Mouse (Mus musculus) hindbrain, embryonic 14.5 days (tissue): Measurements from ENCODE around the gene Gprc5b. TPM values are rescaled to one million over a fixed set of nuclear protein-coding genes. Genes with fewer than 3 reads are reported as not detected.

Source experiments
- ATAC-seq: fragments of 200-750 bp; cut with Nextera tagmentation; 2 replicates; pipeline ENCODE4 v1.8.0; 2017; ENCODE audit warnings: moderate number of reproducible peaks, mild to moderate bottlenecking, moderate TSS enrichment, moderate library complexity; ENCODE audit not compliant: low FRiP score
- DNase-seq: peaks from one replicate; pipeline ENCODE4 v3.0.0-alpha.2; 2015; ENCODE audit warnings: low spot score
- H3K27ac ChIP-seq: fragments of 300-500 bp; sonication (generic); 2 replicates; pipeline ENCODE4 v1.5.1; 2014; ENCODE audit warnings: mild to moderate bottlenecking, moderate library complexity
- H3K27me3 ChIP-seq: fragments of 300-500 bp; sonication (generic); 2 replicates; pipeline ENCODE4 v1.6.1; 2014; ENCODE audit warnings: mild to moderate bottlenecking, low read length, mixed read lengths; ENCODE audit not compliant: control insufficient read depth, insufficient read depth
- H3K36me3 ChIP-seq: fragments of 300-500 bp; sonication (generic); replicated peaks from 2 replicates; pipeline ENCODE4 v1.6.1; 2014; ENCODE audit not compliant: control insufficient read depth, insufficient read depth
- H3K4me1 ChIP-seq: fragments of 300-500 bp; sonication (generic); replicated peaks from 2 replicates; pipeline ENCODE4 v1.6.1; 2014; ENCODE audit warnings: antibody characterized with exemption, low read length, mixed read lengths; ENCODE audit not compliant: control insufficient read depth, insufficient read depth
- H3K4me2 ChIP-seq: fragments of 300-500 bp; sonication (generic); replicated peaks from 2 replicates; pipeline ENCODE4 v1.6.1; 2014; ENCODE audit warnings: mild to moderate bottlenecking, moderate library complexity
- H3K4me3 ChIP-seq: fragments of 300-500 bp; sonication (generic); replicated peaks from 2 replicates; pipeline ENCODE4 v1.5.1; 2014; ENCODE audit warnings: mild to moderate bottlenecking, low read length
- H3K9ac ChIP-seq: fragments of 300-500 bp; sonication (generic); 2 replicates; pipeline ENCODE4 v1.6.1; 2014
- H3K9me3 ChIP-seq: fragments of 300-500 bp; sonication (generic); 2 replicates; pipeline ENCODE4 v1.6.1; 2016; ENCODE audit warnings: low read length; ENCODE audit not compliant: control insufficient read depth
- WGBS: fragments of 180-500 bp; shearing (Covaris S2); extraction: QIAGEN DNeasy Blood & Tissue Kit; methylation state at CpG from one replicate; pipeline ENCODE4 v1.1.7; 2014; 5-methylcytosine and 5-hydroxymethylcytosine counted together
- polyA plus RNA-seq: library from polyadenylated mRNA; unstranded; fragments of >200 nt; fragmentation: Nextera tagmentation; extraction: Ambion mirVana; gene quantifications from 2 replicates; pipeline ENCODE4 v1.2.1, GENCODE M21; 2014

The Gprc5b gene
- polyA plus RNA-seq, 1 experiment from 2014 or later: 10.2 TPM

DNA sequence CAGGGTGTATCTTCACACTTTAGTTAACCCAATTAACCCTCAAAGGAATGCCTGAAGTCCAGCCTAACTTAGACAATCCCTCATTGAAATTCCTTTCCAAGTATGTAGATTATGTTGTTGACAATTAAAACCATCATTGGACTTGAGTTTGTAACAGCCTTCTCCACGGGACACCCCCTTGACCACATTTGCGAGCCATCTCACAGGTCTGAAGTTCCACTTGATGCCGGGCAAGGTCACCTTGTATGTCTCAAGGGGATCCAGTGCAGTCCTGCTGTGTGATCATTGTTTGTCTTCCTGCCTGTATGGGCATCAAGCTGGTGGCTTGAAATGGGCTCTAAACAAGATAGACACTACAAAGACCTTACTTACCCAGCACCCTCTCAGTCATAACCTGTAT, 26.1 kb downstream of the Gprc5b start:
- no peak overlapping the region for H3K4me3 ChIP-seq
- WGBS: 87% methylated on average over 3 of the region's 3 CpGs
- DNase-seq (no peak), ATAC-seq (no peak)
- no peaks in the 10 kb centered on the region for H3K9me3 ChIP-seq
- H3K4me1 ChIP-seq: 0 out of 2 replicates have a peak, but pooled peaks cover 12% of the 10 kb centered on the region
- no peaks in the 10 kb centered on the region for H3K27me3 ChIP-seq
- H3K9ac ChIP-seq: no peak overlapping the region
- no peaks in the 10 kb centered on the region for H3K36me3 ChIP-seq
- H3K4me2 ChIP-seq: no peak overlapping the region
- H3K27ac ChIP-seq: no peak overlapping the region

DNA sequence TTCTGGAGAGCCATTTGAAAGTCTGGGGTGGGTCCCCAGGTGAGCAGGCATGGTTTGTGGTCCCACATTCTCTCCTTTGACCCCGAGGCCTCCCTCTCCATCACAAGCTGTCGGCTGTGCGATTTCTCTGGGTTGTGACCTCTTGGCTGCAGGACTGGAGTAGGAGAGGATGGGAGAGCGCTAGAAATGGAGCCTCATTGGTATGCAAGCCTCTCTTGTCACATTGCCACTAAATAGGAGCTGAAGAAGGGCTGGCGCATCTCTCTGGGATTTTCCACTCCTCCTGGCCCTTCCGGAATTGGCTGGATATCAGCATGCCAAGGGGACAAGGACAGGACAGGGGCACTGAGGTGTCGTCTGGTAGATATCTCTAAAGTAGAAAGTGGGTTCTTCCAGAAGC, 29.8 kb downstream of the Gprc5b start:
- Histone ChIP-seq H3K9me3 (no peaks in the 10 kb centered on the region), H3K4me1 (no peaks in the 10 kb centered on the region), H3K4me3 (no peak overlapping the region), H3K27ac (no peak overlapping the region), H3K9ac (no peak overlapping the region), H3K36me3 (no peaks in the 10 kb centered on the region), H3K4me2 (no peak overlapping the region), H3K27me3 (no peaks in the 10 kb centered on the region)
- DNase-seq (no peak), ATAC-seq (no peak)
- 28% methylated on average over 7 of the region's 7 CpGs for WGBS

- H3K9me3 ChIP-seq: no peaks in the 10 kb centered on the region
- H3K4me3 ChIP-seq: no peak overlapping the region
- H3K9ac ChIP-seq: no peak overlapping the region
- no peak for ATAC-seq
- no peak overlapping the region for H3K27ac ChIP-seq
- DNase-seq: no peak
- 5% methylated on average over 3 of the region's 3 CpGs for WGBS
- no peak overlapping the region for H3K4me2 ChIP-seq
- no peaks in the 10 kb centered on the region for H3K36me3 ChIP-seq
- no peaks in the 10 kb centered on the region for H3K27me3 ChIP-seq
- no peaks in the 10 kb centered on the region for H3K4me1 ChIP-seq
Measured at GRCm38 (mm10) chr7:118964777-118965176, 30.2 kb downstream of the Gprc5b start.

- no peak for ATAC-seq
- 86% methylated on average over 7 of the region's 7 CpGs for WGBS
- no peaks in the 10 kb centered on the region for H3K27me3 ChIP-seq
- H3K4me2 ChIP-seq: no peak overlapping the region
- no peak overlapping the region for H3K4me3 ChIP-seq
- H3K27ac ChIP-seq: no peak overlapping the region
- DNase-seq: no peak
- H3K9me3 ChIP-seq: no peaks in the 10 kb centered on the region
- no peak overlapping the region for H3K9ac ChIP-seq
- H3K36me3 ChIP-seq: no peaks in the 10 kb centered on the region
- no peaks in the 10 kb centered on the region for H3K4me1 ChIP-seq
Measured at GRCm38 (mm10) chr7:118959209-118959608, 35.8 kb downstream of the Gprc5b start.

- WGBS: 83% methylated on average over 4 of the region's 4 CpGs
Measured at GRCm38 (mm10) chr7:118956616-118957246, 38.3 kb downstream of the Gprc5b start.

DNA sequence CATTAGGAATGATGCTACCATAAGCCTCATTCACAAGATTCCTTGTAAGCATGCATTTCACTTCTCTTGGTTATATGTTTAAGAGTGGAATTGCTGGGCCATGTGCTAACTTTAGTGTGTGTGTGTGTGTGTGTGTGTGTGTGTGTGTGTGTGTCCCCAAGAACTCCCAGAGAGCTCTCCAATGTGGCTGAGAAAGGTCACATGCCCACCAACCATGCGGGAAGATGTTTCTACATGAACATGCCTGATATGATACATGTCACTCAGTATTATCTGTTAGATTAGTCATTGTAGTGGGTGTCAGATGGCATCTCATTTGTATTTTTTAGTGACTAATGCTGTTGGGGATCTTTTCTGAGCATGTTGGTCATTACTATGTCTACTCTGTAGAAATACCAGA, 40.0 kb downstream of the Gprc5b start:
- Histone ChIP-seq H3K27me3 (no peaks in the 10 kb centered on the region), H3K4me1 (no peaks in the 10 kb centered on the region), H3K4me2 (no peak overlapping the region), H3K4me3 (no peak overlapping the region), H3K9me3 (no peaks in the 10 kb centered on the region), H3K27ac (no peak overlapping the region), H3K9ac (no peak overlapping the region), H3K36me3 (no peaks in the 10 kb centered on the region)
- no peak for DNase-seq
- WGBS: 93% methylated on average over 1 of the region's 1 CpGs
- ATAC-seq: no peak

More at GRCm38 (mm10) chr7:118956616-118957246, 38.3 kb downstream of the Gprc5b start:
- Histone ChIP-seq H3K27ac (no peak overlapping the region), H3K4me2 (no peak overlapping the region), H3K9me3 (no peaks in the 10 kb centered on the region), H3K27me3 (no peaks in the 10 kb centered on the region), H3K4me1 (no peaks in the 10 kb centered on the region), H3K9ac (no peak overlapping the region), H3K4me3 (no peak overlapping the region), H3K36me3 (no peaks in the 10 kb centered on the region)
- ATAC-seq: no peak
- DNase-seq: no peak

DNA sequence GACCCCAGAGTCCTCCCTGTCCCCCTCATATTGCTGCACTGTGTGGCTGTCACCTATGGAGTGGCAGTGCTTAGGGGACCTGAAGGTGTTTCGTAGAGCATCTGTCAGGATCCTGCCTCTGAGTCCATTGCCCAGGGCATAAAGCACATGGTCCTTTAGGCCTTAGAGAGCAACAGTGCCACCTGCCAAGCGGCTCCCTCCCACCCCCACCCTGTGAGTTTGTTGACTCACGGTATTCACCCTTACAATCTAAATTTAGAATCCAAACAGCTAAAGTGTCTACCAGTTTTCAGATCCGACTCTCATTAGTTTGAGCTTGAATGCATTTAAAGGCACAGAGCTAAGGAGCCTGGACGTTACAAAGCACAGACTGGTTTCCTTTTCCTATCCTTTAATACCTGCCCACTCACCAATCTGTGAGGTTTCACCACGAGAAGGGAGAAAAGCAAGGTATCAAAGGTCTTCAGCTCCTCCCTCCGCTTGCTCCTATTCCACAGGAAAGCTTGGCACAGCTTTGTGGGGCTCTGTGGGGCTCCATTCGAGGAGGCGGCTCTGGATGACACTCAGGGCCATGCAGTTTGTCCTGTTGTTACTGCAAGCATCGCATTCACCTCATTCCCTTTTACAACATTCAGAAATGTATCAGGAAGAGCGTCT, 41.3 kb downstream of the Gprc5b start:
- DNase-seq (no peak), ATAC-seq (no peak)
- Histone ChIP-seq H3K4me2 (no peak overlapping the region), H3K4me1 (no peaks in the 10 kb centered on the region), H3K27ac (no peak overlapping the region), H3K36me3 (no peaks in the 10 kb centered on the region), H3K27me3 (no peaks in the 10 kb centered on the region), H3K9ac (no peak overlapping the region), H3K9me3 (no peaks in the 10 kb centered on the region), H3K4me3 (no peak overlapping the region)
- WGBS: 61% methylated on average over 11 of the region's 11 CpGs

- no peaks in the 10 kb centered on the region for H3K4me1 ChIP-seq
- H3K9ac ChIP-seq: no peak overlapping the region
- H3K4me2 ChIP-seq: no peak overlapping the region
- H3K27me3 ChIP-seq: no peaks in the 10 kb centered on the region
- DNase-seq (no peak), ATAC-seq (no peak)
- WGBS: 49% methylated on average over 7 of the region's 7 CpGs
- H3K9me3 ChIP-seq: no peaks in the 10 kb centered on the region
- H3K27ac ChIP-seq: no peak overlapping the region
- no peak overlapping the region for H3K4me3 ChIP-seq
- no peaks in the 10 kb centered on the region for H3K36me3 ChIP-seq
Measured at GRCm38 (mm10) chr7:118949749-118950148, 45.3 kb downstream of the Gprc5b start.

DNA sequence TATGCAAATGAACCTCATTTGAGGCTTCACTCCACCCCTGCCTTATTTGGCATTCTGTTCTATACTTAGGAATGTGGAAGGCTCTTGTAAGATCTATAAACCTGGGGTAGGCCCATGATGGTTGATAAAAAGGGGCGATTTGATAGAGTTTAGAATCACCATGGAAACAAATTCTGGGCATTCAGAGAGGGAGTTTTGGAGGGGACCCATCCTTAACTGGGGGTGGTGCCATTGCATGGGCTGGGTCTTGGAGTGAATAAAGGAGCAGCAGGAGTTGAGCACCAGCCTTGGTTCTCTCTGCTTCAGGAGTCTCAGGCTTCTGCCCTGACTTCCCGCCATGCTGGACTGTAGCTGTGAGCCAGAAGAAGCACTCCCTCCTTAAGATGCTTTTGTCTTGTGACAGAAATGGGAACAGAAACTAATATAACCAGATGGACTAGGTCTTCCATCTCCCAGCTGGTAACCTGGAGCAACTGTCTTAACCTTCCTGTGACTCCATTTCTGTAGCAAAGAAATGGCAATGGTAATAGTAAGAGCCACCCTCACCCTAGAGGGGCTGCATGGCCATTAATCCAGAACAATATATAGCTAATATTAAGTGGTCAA, 46.2 kb downstream of the Gprc5b start:
- no peak overlapping the region for H3K9ac ChIP-seq
- no peaks in the 10 kb centered on the region for H3K9me3 ChIP-seq
- H3K4me3 ChIP-seq: no peak overlapping the region
- H3K36me3 ChIP-seq: no peaks in the 10 kb centered on the region
- 49% methylated on average over 2 of the region's 2 CpGs for WGBS
- H3K4me2 ChIP-seq: no peak overlapping the region
- no peaks in the 10 kb centered on the region for H3K4me1 ChIP-seq
- no peak for DNase-seq
- no peak for ATAC-seq
- H3K27me3 ChIP-seq: no peaks in the 10 kb centered on the region
- no peak overlapping the region for H3K27ac ChIP-seq
